ENCODE assay signal across 19 mouse cellular contexts in the genomic region with DNA sequence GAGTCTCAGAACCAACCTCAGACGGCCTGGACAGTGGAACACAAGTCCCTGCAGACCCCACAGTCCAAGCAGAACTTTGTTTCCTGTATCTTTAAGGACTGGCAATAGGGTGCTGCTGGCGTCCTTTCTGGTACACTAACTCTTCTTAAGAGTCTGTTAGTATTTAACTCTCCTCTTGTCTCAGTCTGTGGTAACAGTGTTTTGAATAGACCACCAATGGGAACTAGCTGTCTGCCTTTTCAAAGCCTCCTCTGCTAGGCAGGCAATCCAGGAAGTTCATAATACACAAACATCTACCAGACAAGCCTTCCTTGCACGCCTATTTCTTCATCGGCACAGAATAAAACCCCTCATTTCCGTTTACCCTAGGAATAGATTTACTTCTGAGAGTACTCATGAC. TPM values are rescaled to one million over a fixed set of nuclear protein-coding genes. Genes with fewer than 3 reads are reported as not detected.
A peak's percentile ranks its signal among the peaks of the same experiment; 100 is the strongest.
DNase-seq lines count a peak whose midpoint lies in the region; ATAC-seq lines count a peak whose summit lies in the region.
"Had no signal": no experiment of that assay in that cellular context is flagged by ENCODE, and none has a peak within 500 bp of the region (broad histone marks: within the 10 kb centered on the region; RNA-seq: fewer than 3 reads in every experiment).

No protein-coding gene starts in this region.

- H3K9me3 ChIP-seq in intestine, embryonic 16.5 days (ENCODE audit: control insufficient read depth, low read length) = no peaks in the 10 kb centered on the region
- no peaks in the 10 kb centered on the region for H3K9me3 ChIP-seq in intestine, embryonic 15.5 days
- no peaks in the 10 kb centered on the region for H3K9me3 ChIP-seq in hindbrain, embryonic 16.5 days (ENCODE audit: control insufficient read depth, low read length)
- no peaks in the 10 kb centered on the region for H3K9me3 ChIP-seq in neural tube, embryonic 15.5 days (replicated peaks)
- H3K9me3 ChIP-seq: forebrain, embryonic 10.5 days; heart, embryonic 12.5 days; limb, embryonic 12.5 days; liver, embryonic 15.5 days had no signal

- ATAC-seq in intestine, embryonic 16.5 days = no peak
- ATAC-seq in intestine, embryonic 15.5 days = no peak
- ATAC-seq in hindbrain, embryonic 16.5 days = no peak
- no peak for ATAC-seq in neural tube, embryonic 15.5 days (ENCODE audit: low FRiP score)

- H3K4me1 ChIP-seq in intestine, embryonic 16.5 days (ENCODE audit: control insufficient read depth, insufficient read depth, low read length) = no peaks in the 10 kb centered on the region
- no peaks in the 10 kb centered on the region for H3K4me1 ChIP-seq in intestine, embryonic 15.5 days (replicated peaks)
- peaks cover 67% of the 10 kb centered on the region for H3K4me1 ChIP-seq in hindbrain, embryonic 16.5 days (ENCODE audit: control insufficient read depth, insufficient read depth, low read depth, low read length)
- peaks cover 89% of the 10 kb centered on the region for H3K4me1 ChIP-seq in neural tube, embryonic 15.5 days
- H3K4me1 ChIP-seq: heart, embryonic 12.5 days; liver, embryonic 15.5 days had no signal

- peak overlapping the region; percentile 30; the same call in 1 of the 2 replicates for H3K27ac ChIP-seq in intestine, embryonic 16.5 days (ENCODE audit: low read length)
- no peak overlapping the region for H3K27ac ChIP-seq in intestine, embryonic 15.5 days
- no peak overlapping the region for H3K27ac ChIP-seq in hindbrain, embryonic 16.5 days (ENCODE audit: low read depth, low read length)
- no peak overlapping the region for H3K27ac ChIP-seq in neural tube, embryonic 15.5 days (replicated peaks)
- H3K27ac ChIP-seq: forebrain, embryonic 10.5 days; left cerebral cortex, adult 2 months; limb, embryonic 12.5 days; liver, embryonic 15.5 days had no signal

- peak; percentile 14 for DNase-seq in thymus, postnatal 0 days (ENCODE audit: low spot score)
- DNase-seq in thymus, postnatal 36 days = no peak
- no peak for DNase-seq in adrenal gland, adult 8-10 months
- no peak for DNase-seq in heart, postnatal 14 days
- DNase-seq: adrenal gland, adult 2 months; B cell, adult 2 months; cerebellum, adult 11-12 months; gastrocnemius, postnatal 25 days; heart, postnatal 4 days; kidney, adult 9 months had no signal

- WGBS in intestine, embryonic 16.5 days = 55% methylated on average over 5 of the region's 5 CpGs
- 56% methylated on average over 5 of the region's 5 CpGs for WGBS in intestine, embryonic 15.5 days
- 55% methylated on average over 5 of the region's 5 CpGs for WGBS in hindbrain, embryonic 16.5 days
- WGBS in neural tube, embryonic 15.5 days = 52% methylated on average over 5 of the region's 5 CpGs

- no peak overlapping the region for H3K4me2 ChIP-seq in intestine, embryonic 16.5 days (ENCODE audit: low read depth, low read length)
- H3K4me2 ChIP-seq in intestine, embryonic 15.5 days (replicated peaks) = no peak overlapping the region
- peak overlapping the region; percentile 13 for H3K4me2 ChIP-seq in hindbrain, embryonic 16.5 days (ENCODE audit: low read length)
- H3K4me2 ChIP-seq in neural tube, embryonic 15.5 days = peak overlapping the region; percentile 20; the same call in 1 of the 2 replicates
- H3K4me2 ChIP-seq: heart, embryonic 12.5 days; limb, embryonic 12.5 days; liver, embryonic 15.5 days had no signal

- H3K9ac ChIP-seq in intestine, embryonic 16.5 days (ENCODE audit: low read depth, low read length) = no peak overlapping the region
- no peak overlapping the region for H3K9ac ChIP-seq in intestine, embryonic 15.5 days
- no peak overlapping the region for H3K9ac ChIP-seq in hindbrain, embryonic 16.5 days (ENCODE audit: low read depth, low read length)
- no peak overlapping the region for H3K9ac ChIP-seq in neural tube, embryonic 15.5 days (replicated peaks)
- H3K9ac ChIP-seq: heart, embryonic 12.5 days; limb, embryonic 12.5 days; liver, embryonic 15.5 days had no signal

- intact Hi-C loops in heart, postnatal 14 days (cut with DNase I) = no loop called here

- H3K36me3 ChIP-seq in intestine, embryonic 16.5 days (ENCODE audit: control insufficient read depth, insufficient read depth, low read length) = no peaks in the 10 kb centered on the region; the same call in 1 of the 2 replicates
- no peaks in the 10 kb centered on the region for H3K36me3 ChIP-seq in intestine, embryonic 15.5 days
- H3K36me3 ChIP-seq in hindbrain, embryonic 16.5 days (ENCODE audit: control insufficient read depth, insufficient read depth, low read length) = no peaks in the 10 kb centered on the region
- no peaks in the 10 kb centered on the region for H3K36me3 ChIP-seq in neural tube, embryonic 15.5 days
- H3K36me3 ChIP-seq: heart, embryonic 12.5 days; liver, embryonic 15.5 days had no signal

- no peak overlapping the region for H3K4me3 ChIP-seq in intestine, embryonic 16.5 days (ENCODE audit: low read length)
- H3K4me3 ChIP-seq in intestine, embryonic 15.5 days (replicated peaks) = no peak overlapping the region
- no peak overlapping the region for H3K4me3 ChIP-seq in hindbrain, embryonic 16.5 days (ENCODE audit: low read length)
- no peak overlapping the region for H3K4me3 ChIP-seq in neural tube, embryonic 15.5 days (replicated peaks)
- H3K4me3 ChIP-seq: forebrain, embryonic 10.5 days; heart, embryonic 12.5 days; left cerebral cortex, adult 2 months; limb, embryonic 12.5 days; liver, embryonic 15.5 days had no signal

- H3K27me3 ChIP-seq in intestine, embryonic 16.5 days (replicated peaks; ENCODE audit: control insufficient read depth, insufficient read depth, low read length) = no peaks in the 10 kb centered on the region
- H3K27me3 ChIP-seq in intestine, embryonic 15.5 days (replicated peaks) = no peaks in the 10 kb centered on the region
- no peaks in the 10 kb centered on the region for H3K27me3 ChIP-seq in hindbrain, embryonic 16.5 days (replicated peaks; ENCODE audit: control insufficient read depth, insufficient read depth, low read length)
- no peaks in the 10 kb centered on the region for H3K27me3 ChIP-seq in neural tube, embryonic 15.5 days (replicated peaks)
- H3K27me3 ChIP-seq: heart, embryonic 12.5 days; limb, embryonic 12.5 days had no signal

RNA-seq across cellular contexts. Expression of gene Basp1, which starts 7.6 kb away (rescaled TPM):
- polyA plus RNA-seq in intestine, embryonic 16.5 days (2015; fragmentation: Nextera tagmentation; extraction: Ambion mirVana) = 6.5 and 7.6 TPM in 2 replicates
- polyA plus RNA-seq in intestine, embryonic 15.5 days (2015; fragmentation: Nextera tagmentation; extraction: Ambion mirVana) = 26.6 and 32.7 TPM in 2 replicates
- 10.7 and 13.1 TPM in 2 replicates for polyA plus RNA-seq in thymus, postnatal 0 days (2015; fragmentation: Nextera tagmentation; extraction: Ambion mirVana)
- 148 and 150 TPM in 2 replicates for polyA plus RNA-seq in hindbrain, embryonic 16.5 days (2015; fragmentation: Nextera tagmentation; extraction: Ambion mirVana)
- polyA plus RNA-seq in neural tube, embryonic 15.5 days (2015; fragmentation: Nextera tagmentation; extraction: Ambion mirVana) = 215 and 360 TPM in 2 replicates
- total RNA-seq in adrenal gland, adult 8-10 months (2022) = 1 to 10 TPM; 3.1 to 4.9 (median 3.6) TPM
- 1 to 10 TPM; 3.0 to 4.2 TPM for total RNA-seq in heart, postnatal 14 days (2021)

Comparison
In these comparisons a context has a peak if more than half of its experiments do, and no peak if none do; other contexts are left out.
1. H3K4me2 ChIP-seq: peak in hindbrain, embryonic 16.5 days (single experiment) and neural tube, embryonic 15.5 days (single experiment); none in intestine, embryonic 16.5 days (single experiment) and intestine, embryonic 15.5 days (single experiment).